Mouse (Mus musculus) midbrain, embryonic 13.5 days (tissue): ENCODE results near the gene Hist1h2an. TPM values are rescaled to one million over a fixed set of nuclear protein-coding genes. Genes with fewer than 3 reads are reported as not detected.
A peak's percentile ranks its signal among the peaks of the same experiment; 100 is the strongest.
"Not testable (repeated sequence)": the region's sequence is repeated elsewhere in the genome, so short reads cannot be mapped to it uniquely, and the experiment has no call there.

Experiments used
- ATAC-seq: fragments of 200-750 bp; cut with Nextera tagmentation; 2 replicates; pipeline ENCODE4 v1.8.0; 2017; ENCODE audit warnings: mild to moderate bottlenecking, moderate TSS enrichment, moderate library complexity
- H3K27ac ChIP-seq: fragments of 300-500 bp; sonication (generic); 2 replicates; pipeline ENCODE4 v1.5.1; 2015; ENCODE audit warnings: inconsistent platforms, mild to moderate bottlenecking, moderate library complexity
- H3K27me3 ChIP-seq: fragments of 300-500 bp; sonication (generic); 2 replicates; pipeline ENCODE4 v1.6.1; 2015; ENCODE audit warnings: mild to moderate bottlenecking, inconsistent platforms
- H3K36me3 ChIP-seq: fragments of 300-500 bp; sonication (generic); 2 replicates; pipeline ENCODE4 v1.6.1; 2015; ENCODE audit warnings: mild to moderate bottlenecking, inconsistent platforms
- H3K4me1 ChIP-seq: fragments of 300-500 bp; sonication (generic); replicated peaks from 2 replicates; pipeline ENCODE4 v1.6.1; 2015; ENCODE audit warnings: inconsistent platforms
- H3K4me2 ChIP-seq: fragments of 300-500 bp; sonication (generic); replicated peaks from 2 replicates; pipeline ENCODE4 v1.6.1; 2015; ENCODE audit warnings: moderate library complexity, mild to moderate bottlenecking, inconsistent platforms
- H3K4me3 ChIP-seq: fragments of 300-500 bp; sonication (generic); replicated peaks from 2 replicates; pipeline ENCODE4 v1.5.1; 2015; ENCODE audit warnings: mild to moderate bottlenecking, inconsistent platforms
- H3K9ac ChIP-seq: fragments of 300-500 bp; sonication (generic); replicated peaks from 2 replicates; pipeline ENCODE4 v1.6.1; 2015; ENCODE audit warnings: mild to moderate bottlenecking, inconsistent platforms
- H3K9me3 ChIP-seq: fragments of 300-500 bp; sonication (generic); 2 replicates; pipeline ENCODE4 v1.6.1; 2016; ENCODE audit warnings: mild to moderate bottlenecking, inconsistent platforms
- WGBS: fragments of 180-500 bp; shearing (Covaris S2); methylation state at CpG from one replicate; pipeline ENCODE4 v1.1.7; 2015; 5-methylcytosine and 5-hydroxymethylcytosine counted together
- polyA plus RNA-seq: library from polyadenylated mRNA; unstranded; fragments of >200 nt; fragmentation: Nextera tagmentation; extraction: Ambion mirVana; gene quantifications from 2 replicates; pipeline ENCODE4 v1.2.1, GENCODE M21; 2015

The Hist1h2an gene
- polyA plus RNA-seq, 1 experiment from 2014 or later, result not detected

- ATAC-seq, H3K9ac ChIP-seq, H3K9me3 ChIP-seq, H3K4me1 ChIP-seq, H3K27me3 ChIP-seq, H3K27ac ChIP-seq, H3K36me3 ChIP-seq, H3K4me3 ChIP-seq, H3K4me2 ChIP-seq: not testable (repeated sequence)
Observed at GRCm38 (mm10) chr13:21797163-21797562, 10.1 kb upstream of the Hist1h2an start.

- no peak overlapping the region for H3K4me2 ChIP-seq
- peaks cover 5% of the 10 kb centered on the region for H3K4me1 ChIP-seq
- no peak overlapping the region for H3K9ac ChIP-seq
- no peaks in the 10 kb centered on the region for H3K36me3 ChIP-seq
- no peaks in the 10 kb centered on the region for H3K9me3 ChIP-seq
- ATAC-seq, result no peak
- WGBS, result 93% methylated on average over 7 of the region's 7 CpGs
- no peaks in the 10 kb centered on the region for H3K27me3 ChIP-seq
- no peak overlapping the region for H3K27ac ChIP-seq
- H3K4me3 ChIP-seq, result no peak overlapping the region
Observed at GRCm38 (mm10) chr13:21795584-21795983, 8.6 kb upstream of the Hist1h2an start.

GRCm38 (mm10) chr13:21790601-21791283, 3.7 kb upstream of the Hist1h2an start:
- H3K4me2 ChIP-seq, result peak overlapping the region; percentile 33
- H3K27me3 ChIP-seq, result no peaks in the 10 kb centered on the region
- H3K36me3 ChIP-seq, result no peaks in the 10 kb centered on the region
- peaks cover 23% of the 10 kb centered on the region for H3K4me1 ChIP-seq
- peak overlapping the region; percentile 50; the same call in 1 of the 2 replicates for H3K9ac ChIP-seq
- H3K9me3 ChIP-seq, result no peaks in the 10 kb centered on the region
- no peak for ATAC-seq
- H3K4me3 ChIP-seq, result no peak overlapping the region
- no peak overlapping the region for H3K27ac ChIP-seq
- WGBS, result 7% methylated on average over 18 of the region's 18 CpGs

- Histone ChIP-seq H3K9ac (no peak overlapping the region), H3K4me1 (peaks cover 24% of the 10 kb centered on the region), H3K4me2 (no peak overlapping the region), H3K4me3 (no peak overlapping the region), H3K9me3 (no peaks in the 10 kb centered on the region), H3K36me3 (no peaks in the 10 kb centered on the region), H3K27me3 (no peaks in the 10 kb centered on the region), H3K27ac (no peak overlapping the region)
- 61% methylated on average over 6 of the region's 6 CpGs for WGBS
- ATAC-seq, result no peak
Observed at GRCm38 (mm10) chr13:21789925-21790324, 2.9 kb upstream of the Hist1h2an start.

GRCm38 (mm10) chr13:21787760-21788593, 959 bp upstream of the Hist1h2an start:
- Histone ChIP-seq H3K4me3 (peak overlapping the region; percentile 39), H3K27me3 (no peaks in the 10 kb centered on the region), H3K36me3 (no peaks in the 10 kb centered on the region), H3K9ac (peak overlapping the region; percentile 41; the same call in 1 of the 2 replicates), H3K9me3 (no peaks in the 10 kb centered on the region), H3K27ac (peak overlapping the region; percentile 68), H3K4me1 (peaks cover 34% of the 10 kb centered on the region), H3K4me2 (peak overlapping the region; percentile 64)
- 8% methylated on average over 17 of the region's 21 CpGs for WGBS
- ATAC-seq, result no peak

- no peaks in the 10 kb centered on the region for H3K36me3 ChIP-seq
- no peaks in the 10 kb centered on the region for H3K9me3 ChIP-seq
- peaks cover 41% of the 10 kb centered on the region for H3K4me1 ChIP-seq
- 3% methylated on average over 8 of the region's 8 CpGs for WGBS
- no peaks in the 10 kb centered on the region for H3K27me3 ChIP-seq
- ATAC-seq, result no peak
- H3K27ac ChIP-seq, result peak overlapping the region; percentile 84
- H3K4me3 ChIP-seq, result peak overlapping the region; percentile 39
- peak overlapping the region; percentile 64 for H3K4me2 ChIP-seq
- peak overlapping the region; percentile 61 for H3K9ac ChIP-seq
Observed at GRCm38 (mm10) chr13:21786189-21786898, 674 bp downstream of the Hist1h2an start.

- WGBS, result 20% methylated on average over 6 of the region's 6 CpGs
- Histone ChIP-seq H3K4me1 (peaks cover 48% of the 10 kb centered on the region), H3K27ac (peak overlapping the region; percentile 68), H3K9ac (no peak overlapping the region), H3K9me3 (no peaks in the 10 kb centered on the region), H3K27me3 (no peaks in the 10 kb centered on the region), H3K36me3 (no peaks in the 10 kb centered on the region), H3K4me3 (no peak overlapping the region; the same call in 1 of the 2 replicates), H3K4me2 (peak overlapping the region; percentile 67; the same call in 1 of the 2 replicates)
- ATAC-seq, result no peak
Observed at GRCm38 (mm10) chr13:21784311-21784710, 2.7 kb downstream of the Hist1h2an start.

- H3K27me3 ChIP-seq, result no peaks in the 10 kb centered on the region
- peak overlapping the region; percentile 67 for H3K4me2 ChIP-seq
- H3K9ac ChIP-seq, result no peak overlapping the region; the same call in 1 of the 2 replicates
- ATAC-seq, result no peak
- no peaks in the 10 kb centered on the region for H3K9me3 ChIP-seq
- H3K27ac ChIP-seq, result peak overlapping the region; percentile 68
- H3K4me3 ChIP-seq, result peak overlapping the region; percentile 42
- no peaks in the 10 kb centered on the region for H3K36me3 ChIP-seq
- WGBS, result 3% methylated on average over 9 of the region's 9 CpGs
- H3K4me1 ChIP-seq, result peaks cover 48% of the 10 kb centered on the region
Observed at GRCm38 (mm10) chr13:21783734-21784161, 3.3 kb downstream of the Hist1h2an start.

GRCm38 (mm10) chr13:21783255-21783617, 3.8 kb downstream of the Hist1h2an start, which contains the start of gene Hist1h3i:
Gene Hist1h3i, minus strand, starts transcription at chr13:21783370.
- 0% methylated on average over 17 of the region's 20 CpGs for WGBS
- no peaks in the 10 kb centered on the region for H3K27me3 ChIP-seq

GRCm38 (mm10) chr13:21782361-21783254, 4.4 kb downstream of the Hist1h2an start:
- not testable (repeated sequence) for H3K27me3 ChIP-seq, H3K9me3 ChIP-seq, ATAC-seq, H3K36me3 ChIP-seq
- Histone ChIP-seq H3K27ac (peak overlapping the region; percentile 73), H3K4me2 (peak overlapping the region; percentile 67), H3K9ac (peak overlapping the region; percentile 68), H3K4me1 (peaks cover 45% of the 10 kb centered on the region), H3K4me3 (peak overlapping the region; percentile 42)
- 1% methylated on average over 14 of the region's 35 CpGs for WGBS

More at GRCm38 (mm10) chr13:21783255-21783617, 3.8 kb downstream of the Hist1h2an start, which contains the start of gene Hist1h3i:
- peaks cover 47% of the 10 kb centered on the region for H3K4me1 ChIP-seq
- peak within 1 kb of the TSS; percentile 73 for H3K27ac ChIP-seq
- H3K4me3 ChIP-seq, result peak within 1 kb of the TSS; percentile 42
- H3K36me3 ChIP-seq, result no peaks in the 10 kb centered on the region
- no peaks in the 10 kb centered on the region for H3K9me3 ChIP-seq
- peak; percentile 75 for ATAC-seq
- H3K4me2 ChIP-seq, result peak within 1 kb of the TSS; percentile 67
- H3K9ac ChIP-seq, result peak within 1 kb of the TSS; percentile 68

- H3K4me1 ChIP-seq, result peaks cover 45% of the 10 kb centered on the region
- no peak overlapping the region for H3K9ac ChIP-seq
- no peak overlapping the region for H3K4me3 ChIP-seq
- no peaks in the 10 kb centered on the region for H3K9me3 ChIP-seq
- no peak for ATAC-seq
- no peaks in the 10 kb centered on the region for H3K36me3 ChIP-seq
- H3K27ac ChIP-seq, result no peak overlapping the region
- H3K27me3 ChIP-seq, result no peaks in the 10 kb centered on the region
- WGBS, result 96% methylated on average over 1 of the region's 1 CpGs
- no peak overlapping the region for H3K4me2 ChIP-seq
Observed at GRCm38 (mm10) chr13:21781639-21782038, 5.4 kb downstream of the Hist1h2an start.
